Mouse (Mus musculus) heart, embryonic 14.5 days (tissue): ENCODE results near the gene Qpctl. TPM values are rescaled to one million over a fixed set of nuclear protein-coding genes. Genes with fewer than 3 reads are reported as not detected.

Experiments used
- ATAC-seq: fragments of 200-750 bp; cut with Nextera tagmentation; 2 replicates; pipeline ENCODE4 v1.8.0; 2017; ENCODE audit warnings: low read depth, moderate TSS enrichment; ENCODE audit not compliant: insufficient number of reproducible peaks, insufficient read depth, low FRiP score
- H3K27ac ChIP-seq, 2 experiments: fragments of 200-500 bp in 1 of 2; fragments of 300-500 bp in 1 of 2; sonication (generic) in 1 of 2; replicated peaks in 1 of 2; 2 replicates each; pipeline ENCODE4 v1.5.1; 2012 to 2014; ENCODE audit warnings: low read depth in 2 of 2, low read length in 2 of 2, control low read depth in 1 of 2, mild to moderate bottlenecking in 1 of 2, mixed read lengths in 1 of 2; ENCODE audit not compliant: control insufficient read depth in 1 of 2, insufficient read depth in 1 of 2
- H3K27me3 ChIP-seq: fragments of 300-500 bp; sonication (generic); 2 replicates; pipeline ENCODE4 v1.6.1; 2014; ENCODE audit warnings: mild to moderate bottlenecking, low read length, control low read depth; ENCODE audit not compliant: control insufficient read depth, insufficient read depth
- H3K36me3 ChIP-seq: fragments of 300-500 bp; sonication (generic); 2 replicates; pipeline ENCODE4 v1.6.1; 2014; ENCODE audit warnings: mild to moderate bottlenecking, control low read depth, low read length, mixed read lengths; ENCODE audit not compliant: control insufficient read depth, insufficient read depth
- H3K4me1 ChIP-seq, 2 experiments: fragments of 200-500 bp in 1 of 2; fragments of 300-500 bp in 1 of 2; sonication (generic) in 1 of 2; 2 replicates each; pipeline ENCODE4 v1.6.1; 2012 to 2014; ENCODE audit warnings: low read length in 2 of 2, control low read depth in 1 of 2, mixed read lengths in 1 of 2; ENCODE audit not compliant: control insufficient read depth in 2 of 2, insufficient read depth in 2 of 2
- H3K4me2 ChIP-seq: fragments of 300-500 bp; sonication (generic); 2 replicates; pipeline ENCODE4 v1.6.1; 2014; ENCODE audit warnings: mild to moderate bottlenecking, low read length
- H3K4me3 ChIP-seq, 2 experiments: fragments of 200-500 bp in 1 of 2; fragments of 300-500 bp in 1 of 2; sonication (generic) in 1 of 2; 2 replicates each; pipeline ENCODE4 v1.5.1; 2012 to 2014; ENCODE audit warnings: low read length in 2 of 2, mild to moderate bottlenecking in 2 of 2, control low read depth in 1 of 2, low read depth in 1 of 2, moderate library complexity in 1 of 2; ENCODE audit not compliant: control insufficient read depth in 1 of 2, insufficient read depth in 1 of 2
- H3K9ac ChIP-seq: fragments of 300-500 bp; sonication (generic); 2 replicates; pipeline ENCODE4 v1.6.1; 2014; ENCODE audit warnings: mild to moderate bottlenecking, low read length
- H3K9me3 ChIP-seq: fragments of 300-500 bp; sonication (generic); 2 replicates; pipeline ENCODE4 v1.6.1; 2016; ENCODE audit warnings: low read length, control low read depth; ENCODE audit not compliant: control insufficient read depth
- WGBS: fragments of 180-500 bp; shearing (Covaris S2); extraction: QIAGEN DNeasy Blood & Tissue Kit; methylation state at CpG from one replicate; pipeline ENCODE4 v1.1.7; 2014; 5-methylcytosine and 5-hydroxymethylcytosine counted together
- polyA plus RNA-seq: library from polyadenylated mRNA; unstranded; fragments of >200 nt; fragmentation: Nextera tagmentation; extraction: Ambion mirVana; gene quantifications from 2 replicates; pipeline ENCODE4 v1.2.1, GENCODE M21; 2014

Gene Qpctl
- polyA plus RNA-seq, 1 experiment from 2014 or later = 7.0 TPM

GRCm38 (mm10) chr7:19164189-19164588 lies 15.1 kb upstream of the Qpctl start:
- peaks cover 27 to 43% of the 10 kb centered on the region in 2 experiments for H3K4me1 ChIP-seq
- ATAC-seq = no peak
- H3K4me2 ChIP-seq = peak overlapping the region; percentile 64
- peaks cover 8% of the 10 kb centered on the region; the same call in 1 of the 2 replicates for H3K27me3 ChIP-seq
- H3K36me3 ChIP-seq = peaks cover 11% of the 10 kb centered on the region
- WGBS = 3% methylated on average over 6 of the region's 6 CpGs
- peak overlapping the region in 1 of 2 experiments; percentile 30; a peak in 1 of 4 replicates for H3K4me3 ChIP-seq
- H3K9me3 ChIP-seq = no peaks in the 10 kb centered on the region
- no peak overlapping the region for H3K27ac ChIP-seq
- peak overlapping the region; percentile 70 for H3K9ac ChIP-seq

GRCm38 (mm10) chr7:19163752-19164151 lies 14.7 kb upstream of the Qpctl start:
- H3K4me2 ChIP-seq = peak overlapping the region; percentile 64
- peaks cover 26 to 41% of the 10 kb centered on the region in 2 experiments for H3K4me1 ChIP-seq
- ATAC-seq = no peak
- no peak overlapping the region for H3K4me3 ChIP-seq
- no peak overlapping the region for H3K27ac ChIP-seq
- peaks cover 11% of the 10 kb centered on the region for H3K36me3 ChIP-seq
- no peak overlapping the region for H3K9ac ChIP-seq
- 38% methylated on average over 12 of the region's 12 CpGs for WGBS
- peaks cover 10% of the 10 kb centered on the region; the same call in 1 of the 2 replicates for H3K27me3 ChIP-seq
- no peaks in the 10 kb centered on the region for H3K9me3 ChIP-seq

GRCm38 (mm10) chr7:19162928-19163327 lies 13.8 kb upstream of the Qpctl start:
- Histone ChIP-seq H3K9me3 (no peaks in the 10 kb centered on the region), H3K4me3 (no peak overlapping the region), H3K4me2 (no peak overlapping the region), H3K9ac (no peak overlapping the region), H3K4me1 (peaks cover 23 to 36% of the 10 kb centered on the region in 2 experiments), H3K27ac (no peak overlapping the region), H3K36me3 (peaks cover 11% of the 10 kb centered on the region), H3K27me3 (peaks cover 10% of the 10 kb centered on the region; the same call in 1 of the 2 replicates)
- no peak for ATAC-seq
- 76% methylated on average over 7 of the region's 7 CpGs for WGBS

- peak overlapping the region; percentile 67 for H3K9ac ChIP-seq
- H3K36me3 ChIP-seq = peaks cover 18% of the 10 kb centered on the region
- H3K4me1 ChIP-seq = peaks cover 24 to 34% of the 10 kb centered on the region in 2 experiments
- peak overlapping the region; percentile 68 for H3K4me2 ChIP-seq
- 0 out of 2 replicates have a peak, but pooled peaks have one; percentile 6 for ATAC-seq
- H3K4me3 ChIP-seq = peak overlapping the region; percentile 29 to 41
- H3K27me3 ChIP-seq = peaks cover 10% of the 10 kb centered on the region; the same call in 1 of the 2 replicates
- H3K27ac ChIP-seq = no peak overlapping the region
- H3K9me3 ChIP-seq = no peaks in the 10 kb centered on the region
- 4% methylated on average over 20 of the region's 20 CpGs for WGBS
Observed at GRCm38 (mm10) chr7:19160115-19160514, 11.0 kb upstream of the Qpctl start.

- ATAC-seq = no peak
- H3K4me3 ChIP-seq = peak overlapping the region in 1 of 2 experiments; percentile 41; a peak in 1 of 4 replicates
- no peak overlapping the region for H3K9ac ChIP-seq
- peaks cover 17 to 27% of the 10 kb centered on the region in 2 experiments for H3K4me1 ChIP-seq
- peak overlapping the region; percentile 68 for H3K4me2 ChIP-seq
- H3K27me3 ChIP-seq = peaks cover 10% of the 10 kb centered on the region; the same call in 1 of the 2 replicates
- H3K27ac ChIP-seq = no peak overlapping the region
- WGBS = 16% methylated on average over 18 of the region's 18 CpGs
- peaks cover 24% of the 10 kb centered on the region for H3K36me3 ChIP-seq
- no peaks in the 10 kb centered on the region for H3K9me3 ChIP-seq
Observed at GRCm38 (mm10) chr7:19159411-19159810, 10.3 kb upstream of the Qpctl start.

- peaks cover 32% of the 10 kb centered on the region for H3K36me3 ChIP-seq
- 71% methylated on average over 11 of the region's 11 CpGs for WGBS
- H3K27me3 ChIP-seq = peaks cover 10% of the 10 kb centered on the region; the same call in 1 of the 2 replicates
- no peak for ATAC-seq
- no peak overlapping the region for H3K4me3 ChIP-seq
- H3K9me3 ChIP-seq = no peaks in the 10 kb centered on the region
- peaks cover 10 to 19% of the 10 kb centered on the region in 2 experiments for H3K4me1 ChIP-seq
- no peak overlapping the region for H3K9ac ChIP-seq
- no peak overlapping the region for H3K27ac ChIP-seq
- H3K4me2 ChIP-seq = no peak overlapping the region
Observed at GRCm38 (mm10) chr7:19158601-19159000, 9.5 kb upstream of the Qpctl start.

GRCm38 (mm10) chr7:19157160-19157800 lies 8.2 kb upstream of the Qpctl start:
- H3K4me1 ChIP-seq = peaks cover 10 to 19% of the 10 kb centered on the region in 2 experiments
- no peaks in the 10 kb centered on the region for H3K9me3 ChIP-seq
- H3K9ac ChIP-seq = peak overlapping the region; percentile 61
- 3% methylated on average over 30 of the region's 30 CpGs for WGBS
- peaks cover 40% of the 10 kb centered on the region for H3K36me3 ChIP-seq
- ATAC-seq = peak; percentile 65
- H3K27ac ChIP-seq = peak overlapping the region; percentile 43 to 61; a peak in 2 of 4 replicates
- H3K27me3 ChIP-seq = peaks cover 10% of the 10 kb centered on the region; the same call in 1 of the 2 replicates
- no peak overlapping the region for H3K4me3 ChIP-seq
- peak overlapping the region; percentile 57 for H3K4me2 ChIP-seq
